Mouse (Mus musculus): ENCODE results near the gene Pax7. TPM values are rescaled to one million over a fixed set of nuclear protein-coding genes. Genes with fewer than 3 reads are reported as not detected.

Pax7 gene
- total RNA-seq, 2 experiments from 2014 or later, result not detected

GRCm38 (mm10) chr4:139813371-139813960, 19.9 kb downstream of the Pax7 start:
- DNase-seq (ENCODE audit: extremely low spot score in 1 of 2, low spot score in 1 of 2), result no peak

DNA sequence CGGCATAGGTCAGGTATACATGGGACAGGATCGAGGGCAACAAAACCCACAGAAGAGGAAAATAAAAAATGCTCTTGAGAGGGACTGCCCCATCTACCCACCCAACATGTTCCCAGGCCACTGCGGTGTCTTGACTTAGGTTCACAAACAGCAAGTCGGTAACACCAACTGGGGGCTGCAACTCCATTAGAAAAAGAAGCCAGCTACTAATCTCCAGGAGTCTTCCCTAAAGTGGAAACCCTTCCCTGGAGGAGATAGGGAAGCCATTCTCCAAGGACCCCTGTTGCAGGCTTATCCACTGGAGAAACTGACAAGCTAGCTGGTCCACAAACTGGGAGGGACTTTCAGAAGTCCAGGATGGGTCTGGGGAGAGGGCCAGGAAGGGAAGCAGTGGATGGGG, 21.4 kb downstream of the Pax7 start:
- no peak for DNase-seq (ENCODE audit: extremely low spot score in 1 of 2, low spot score in 1 of 2)

DNA sequence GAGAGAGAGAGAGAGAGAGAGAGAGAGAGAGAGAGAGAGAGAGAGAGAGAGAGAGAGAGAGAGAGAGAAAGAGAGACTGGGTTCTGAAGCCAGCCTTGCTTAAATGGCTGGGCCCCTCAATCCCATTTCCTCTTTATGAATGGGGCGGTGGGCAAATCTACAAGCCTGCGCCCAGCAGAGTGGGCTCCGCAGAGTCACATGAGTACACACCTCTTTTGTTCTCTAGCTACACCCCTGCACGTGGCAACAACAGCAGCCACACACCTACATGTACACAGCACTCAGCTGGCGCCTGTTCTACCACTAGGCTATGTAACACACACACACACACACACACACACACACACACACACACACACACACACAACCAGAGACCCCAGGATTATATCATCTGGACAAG, 21.9 kb downstream of the Pax7 start:
- DNase-seq (ENCODE audit: extremely low spot score in 1 of 2, low spot score in 1 of 2), result no peak

- no peak for DNase-seq (ENCODE audit: extremely low spot score in 1 of 2, low spot score in 1 of 2)
Observed at GRCm38 (mm10) chr4:139810762-139811438, 22.4 kb downstream of the Pax7 start.

- no peak for DNase-seq (ENCODE audit: extremely low spot score in 1 of 2, low spot score in 1 of 2)
Observed at GRCm38 (mm10) chr4:139809381-139809820, 23.9 kb downstream of the Pax7 start.

- no peak for DNase-seq (ENCODE audit: extremely low spot score in 1 of 2, low spot score in 1 of 2)
Observed at GRCm38 (mm10) chr4:139807820-139808219, 25.5 kb downstream of the Pax7 start.

DNA sequence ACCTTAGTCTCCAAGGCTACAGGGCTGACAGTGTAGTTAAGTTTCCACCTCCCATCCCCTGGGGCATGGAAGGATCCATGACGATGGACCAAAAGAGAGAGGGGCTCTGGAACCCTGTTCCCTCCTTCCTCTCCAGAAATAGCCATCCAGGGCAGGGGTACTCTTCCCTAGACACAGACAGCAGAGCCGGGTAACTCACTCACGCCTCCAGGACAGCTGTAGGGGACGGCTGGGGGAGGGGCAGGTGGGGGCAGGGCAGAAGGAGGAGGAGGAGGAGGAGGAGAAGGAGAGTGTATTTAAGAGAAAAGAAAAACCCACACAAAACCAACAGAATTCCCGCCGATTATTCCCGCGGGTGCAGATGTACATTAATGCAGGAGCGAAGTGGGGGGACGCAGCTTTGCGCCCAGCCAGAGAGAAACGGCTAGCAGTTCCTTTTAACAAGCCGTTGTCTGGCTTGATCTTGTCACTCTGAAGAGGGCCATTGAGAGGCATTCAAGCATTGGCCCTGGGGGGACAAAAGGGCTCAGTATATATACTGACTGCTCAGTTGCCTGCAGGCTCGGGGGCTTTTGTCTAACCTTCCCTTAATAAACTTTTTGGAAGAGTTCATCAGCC, 26.0 kb downstream of the Pax7 start:
- DNase-seq (ENCODE audit: extremely low spot score in 1 of 2, low spot score in 1 of 2), result no peak

DNA sequence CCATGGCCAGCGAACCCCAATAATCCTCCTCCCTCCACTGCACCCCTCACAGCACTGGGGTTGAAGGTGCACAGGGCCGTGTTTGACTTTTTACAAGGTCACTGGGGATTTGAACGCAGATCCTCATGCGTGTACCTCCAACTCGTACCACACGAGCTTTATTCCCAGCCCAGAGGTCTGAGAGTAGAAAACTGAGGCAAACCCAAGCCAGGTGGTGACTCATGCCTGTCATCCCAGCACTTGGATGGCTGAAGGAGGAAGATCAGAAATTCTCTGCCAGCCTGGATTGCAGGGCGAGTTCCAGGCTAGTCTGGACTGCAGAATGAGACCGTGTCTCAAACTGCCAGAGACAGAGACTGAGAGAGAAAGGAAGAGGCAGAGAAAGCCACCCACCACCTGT, 28.4 kb downstream of the Pax7 start:
- DNase-seq (ENCODE audit: extremely low spot score in 1 of 2, low spot score in 1 of 2), result no peak

DNA sequence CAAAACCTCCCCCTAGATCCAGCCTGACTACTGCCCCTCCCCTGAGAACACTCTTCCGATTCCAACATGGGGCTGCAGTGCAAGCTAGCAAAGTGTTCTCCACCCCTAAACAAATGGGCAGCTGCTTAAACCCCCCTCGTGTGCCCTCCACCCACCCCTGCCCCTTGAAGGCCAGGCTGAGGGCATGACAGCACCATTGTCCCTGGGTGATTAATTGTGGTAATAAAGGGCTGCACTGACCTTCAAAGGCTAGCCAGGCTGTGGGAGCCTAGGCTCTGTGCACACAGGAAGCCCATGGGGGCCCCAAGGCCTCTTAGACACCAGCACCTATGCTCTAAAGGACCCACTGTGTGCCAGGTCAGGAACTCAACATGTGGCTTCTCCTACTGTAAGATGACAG, 29.3 kb downstream of the Pax7 start:
- DNase-seq (ENCODE audit: extremely low spot score in 1 of 2, low spot score in 1 of 2), result no peak

DNA sequence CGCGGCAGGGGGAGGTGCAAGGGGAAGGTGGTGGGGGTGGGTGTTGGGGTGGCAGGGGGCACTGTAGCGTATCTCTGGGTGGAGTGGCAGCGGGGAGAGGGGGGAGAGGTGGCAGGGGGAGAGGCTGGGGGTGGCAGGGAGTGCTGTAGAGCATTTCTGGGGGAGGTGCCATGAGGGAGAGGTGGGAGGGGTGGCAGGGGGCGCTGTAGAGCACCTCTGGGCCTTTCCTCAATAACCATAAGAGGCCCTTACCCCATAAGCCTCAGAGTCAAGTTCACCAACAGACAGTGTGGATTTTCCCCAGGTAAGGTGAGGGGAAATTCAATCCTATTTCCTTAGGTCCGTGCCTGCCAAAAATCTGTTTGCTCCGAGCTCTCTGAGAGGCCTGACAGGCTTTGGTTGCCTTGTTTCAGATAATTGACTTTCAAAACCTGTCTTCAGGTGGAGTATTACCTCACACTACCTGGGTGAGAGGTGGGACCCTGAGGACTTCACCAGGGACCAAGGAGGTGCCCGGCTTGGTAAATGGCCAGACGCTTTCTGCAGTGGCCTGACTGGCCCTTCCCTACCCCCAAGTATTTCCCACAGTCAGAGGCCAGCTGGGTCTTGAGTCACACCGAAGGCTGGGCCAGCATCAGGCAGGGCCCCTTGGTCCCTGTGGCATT, 33.8 kb downstream of the Pax7 start:
- no peak for DNase-seq (ENCODE audit: extremely low spot score in 1 of 2, low spot score in 1 of 2)

GRCm38 (mm10) chr4:139797344-139797743, 36.0 kb downstream of the Pax7 start:
- DNase-seq (ENCODE audit: extremely low spot score in 1 of 2, low spot score in 1 of 2), result no peak

DNA sequence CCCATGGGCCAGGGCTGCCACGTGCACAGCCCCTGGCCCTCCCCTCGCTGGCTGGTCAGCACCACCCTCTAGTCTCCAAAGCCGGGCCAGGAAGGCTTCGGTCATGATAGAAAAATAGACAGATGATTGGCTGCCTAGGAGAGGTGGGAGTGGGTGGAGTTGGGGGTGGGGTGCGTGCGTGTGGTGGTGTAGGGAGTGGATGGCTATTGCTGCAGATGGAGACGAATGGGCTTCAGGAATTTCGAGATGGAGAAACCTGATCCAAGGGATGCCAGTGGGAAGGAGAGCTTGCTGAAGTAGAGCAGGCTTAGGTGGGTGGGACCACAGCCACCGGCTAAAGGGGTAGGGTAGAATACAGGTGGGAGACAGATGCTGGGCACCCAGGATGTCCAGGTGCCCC, 37.2 kb downstream of the Pax7 start:
- no peak for DNase-seq (ENCODE audit: extremely low spot score in 1 of 2, low spot score in 1 of 2)

DNA sequence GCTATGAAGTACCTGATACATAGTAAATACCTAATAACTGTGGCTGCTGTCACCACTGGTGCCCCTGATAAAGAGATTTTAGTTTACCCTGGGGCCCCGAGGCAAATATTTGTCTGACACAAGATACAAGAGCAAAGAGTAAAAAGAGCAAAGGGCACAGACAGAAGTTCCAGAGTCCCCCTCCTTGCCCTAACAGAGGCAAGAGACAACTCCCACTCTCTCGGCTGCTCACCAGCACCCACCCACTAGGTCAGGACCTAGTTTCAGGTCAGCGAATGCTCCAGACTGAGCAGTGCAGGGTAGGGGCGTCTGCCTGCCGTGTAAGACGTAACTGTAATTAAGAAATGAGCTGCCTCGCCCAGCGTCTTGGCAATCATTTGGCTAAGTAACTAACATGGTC, 42.2 kb downstream of the Pax7 start:
- DNase-seq (ENCODE audit: extremely low spot score in 1 of 2, low spot score in 1 of 2), result no peak

DNA sequence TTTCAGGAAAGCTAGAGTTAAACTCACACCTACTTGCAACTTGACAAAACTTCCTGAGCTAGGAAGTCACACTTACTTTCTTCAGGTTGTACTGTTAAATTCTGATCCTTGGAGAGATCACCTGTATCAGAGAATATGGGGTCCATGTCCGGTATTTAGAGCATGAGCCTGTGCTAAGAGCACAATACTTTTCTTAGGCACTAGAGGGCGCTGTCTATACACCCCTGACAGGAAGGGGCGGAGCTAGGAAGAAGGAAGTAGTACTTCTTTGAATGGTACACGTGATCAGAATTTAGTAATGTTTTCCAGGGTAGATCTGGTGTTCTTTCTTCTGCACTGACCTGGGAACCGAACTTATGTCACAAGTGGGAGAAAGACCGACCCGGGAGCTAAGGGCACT, 43.6 kb downstream of the Pax7 start:
- no peak for DNase-seq (ENCODE audit: extremely low spot score in 1 of 2, low spot score in 1 of 2)

DNA sequence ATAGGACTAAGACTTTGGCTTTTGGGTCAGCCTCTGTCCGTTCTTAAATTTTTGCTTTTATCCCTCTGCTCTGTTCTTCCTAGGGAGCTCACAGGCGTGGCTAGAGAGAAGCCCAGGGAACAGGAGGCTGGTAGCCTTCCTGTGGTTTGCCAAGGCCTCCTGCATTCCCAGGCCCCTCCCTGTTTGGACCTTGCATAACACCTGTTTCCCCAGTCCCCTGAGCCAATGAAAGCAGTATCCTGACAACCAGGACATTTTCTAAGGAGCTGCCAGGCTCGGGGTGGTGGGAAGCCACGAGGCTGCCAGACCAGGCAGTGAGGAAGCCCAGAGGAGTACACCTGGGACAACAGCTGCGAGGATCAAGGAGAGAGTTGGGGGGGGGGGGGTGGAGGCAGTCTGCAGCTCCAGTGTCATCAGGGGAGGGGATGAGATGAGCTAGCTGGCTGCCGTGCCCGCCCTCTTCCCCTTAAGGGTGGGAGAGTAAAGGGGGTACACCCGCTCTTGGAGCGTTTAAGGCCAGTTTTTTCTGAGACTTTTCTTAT, 50.3 kb downstream of the Pax7 start:
- DNase-seq (ENCODE audit: extremely low spot score in 1 of 2, low spot score in 1 of 2), result no peak

DNA sequence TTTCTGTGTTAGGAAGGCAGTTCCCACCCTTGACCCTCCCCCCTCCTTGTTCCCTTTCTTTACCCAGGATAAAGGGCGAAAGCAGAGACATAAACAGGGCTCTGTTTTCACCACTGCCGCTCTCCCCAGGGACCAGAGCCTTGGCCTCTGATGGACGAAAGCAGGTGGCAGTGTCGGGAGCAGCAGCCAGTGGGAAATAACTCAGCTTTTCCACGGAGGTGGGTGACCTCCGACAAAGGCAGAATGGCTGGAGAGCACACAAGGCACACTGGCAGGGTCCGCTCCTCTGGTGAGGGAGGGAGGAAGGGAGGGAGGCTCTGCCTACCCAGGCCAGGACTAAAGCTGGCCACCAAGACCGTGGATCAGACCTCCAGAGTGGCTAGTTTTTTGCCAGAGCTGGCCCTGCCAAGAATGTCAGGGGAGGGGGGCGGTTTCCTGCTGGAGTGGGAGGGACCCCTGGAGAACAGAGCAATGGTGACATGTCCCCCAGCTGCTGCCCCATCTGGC, 62.1 kb downstream of the Pax7 start:
- no peak for DNase-seq (ENCODE audit: extremely low spot score in 1 of 2, low spot score in 1 of 2)

GRCm38 (mm10) chr4:139767823-139768222, 65.5 kb downstream of the Pax7 start:
- no peak for DNase-seq (ENCODE audit: extremely low spot score in 1 of 2, low spot score in 1 of 2)

- no peak for DNase-seq (ENCODE audit: extremely low spot score in 1 of 2, low spot score in 1 of 2)
Observed at GRCm38 (mm10) chr4:139767115-139767718, 66.1 kb downstream of the Pax7 start.

GRCm38 (mm10) chr4:139761911-139762310, 71.4 kb downstream of the Pax7 start:
- DNase-seq (ENCODE audit: extremely low spot score in 1 of 2, low spot score in 1 of 2), result no peak

GRCm38 (mm10) chr4:139760736-139761135, 72.6 kb downstream of the Pax7 start:
- DNase-seq (ENCODE audit: extremely low spot score in 1 of 2, low spot score in 1 of 2), result no peak

Measured in layer of hippocampus, postnatal 25 days (tissue).